ENCODE assay signal across 11 mouse cellular contexts in the genomic region with DNA sequence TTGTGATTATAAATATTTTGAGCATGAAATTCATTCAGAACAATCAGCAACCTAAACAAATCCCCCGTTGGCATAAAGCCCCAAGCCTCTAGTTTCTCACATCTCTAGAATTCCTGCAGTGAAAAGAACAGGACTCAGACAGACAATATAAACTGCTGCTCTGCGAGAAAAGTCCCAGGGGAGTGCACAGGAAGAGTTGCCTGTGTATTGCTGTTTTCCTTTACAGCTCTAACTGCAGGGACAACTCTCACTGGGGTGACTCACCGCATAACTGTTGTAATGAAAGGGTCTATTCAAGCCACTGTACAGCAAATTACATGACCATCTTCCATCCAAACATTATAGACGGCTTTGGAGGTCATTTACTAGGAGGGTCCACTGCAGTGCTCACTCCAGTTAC.
DNase-seq lines count a peak whose midpoint lies in the region; ATAC-seq and TF ChIP-seq lines count a peak whose summit lies in the region.
"Had no signal": no experiment of that assay in that cellular context is flagged by ENCODE, and none has a peak within 500 bp of the region (broad histone marks: within the 10 kb centered on the region; RNA-seq: fewer than 3 reads in every experiment).

No protein-coding gene starts in this region.

- H3K4me1 ChIP-seq in intestine, embryonic 14.5 days (replicated peaks; ENCODE audit: control insufficient read depth, insufficient read depth, low read length) = peaks cover 20% of the 10 kb centered on the region
- no peaks in the 10 kb centered on the region for H3K4me1 ChIP-seq in intestine, postnatal 0 days (replicated peaks; ENCODE audit: control insufficient read depth, insufficient read depth, low read length)
- H3K4me1 ChIP-seq in kidney, postnatal 0 days (replicated peaks; ENCODE audit: insufficient read depth, low read length) = 0 out of 2 replicates have a peak, but pooled peaks cover 10% of the 10 kb centered on the region

- H3K27ac ChIP-seq in intestine, embryonic 14.5 days (ENCODE audit: low read depth) = 0 out of 2 replicates have a peak overlapping the region, but pooled peaks have one; percentile 14
- no peak overlapping the region for H3K27ac ChIP-seq in intestine, postnatal 0 days (ENCODE audit: low read depth, low read length)
- no peak overlapping the region for H3K27ac ChIP-seq in kidney, postnatal 0 days
- H3K27ac ChIP-seq: liver, embryonic 13.5 days had no signal

- ATAC-seq in intestine, embryonic 14.5 days (replicated peaks; ENCODE audit: low FRiP score, low TSS enrichment, low read depth) = no peak
- ATAC-seq in intestine, postnatal 0 days = no peak
- ATAC-seq in kidney, postnatal 0 days (replicated peaks; ENCODE audit: low FRiP score, low read depth) = no peak

- peaks cover 35% of the 10 kb centered on the region for H3K36me3 ChIP-seq in intestine, embryonic 14.5 days (ENCODE audit: control insufficient read depth, insufficient read depth, low read length)
- no peaks in the 10 kb centered on the region; the same call in 1 of the 2 replicates for H3K36me3 ChIP-seq in intestine, postnatal 0 days (ENCODE audit: control insufficient read depth, insufficient read depth)
- no peaks in the 10 kb centered on the region for H3K36me3 ChIP-seq in kidney, postnatal 0 days (ENCODE audit: insufficient read depth, low read length)
- H3K36me3 ChIP-seq: liver, embryonic 13.5 days had no signal

- DNase-seq in embryo, embryonic 11 days = peak; percentile 53
- DNase-seq in embryo, embryonic 10.5 days (ENCODE audit: low spot score) = no peak
- DNase-seq in intestine, embryonic 14.5 days (ENCODE audit: low spot score) = no peak
- DNase-seq in 416B (ENCODE audit: low read depth) = peak; percentile 46
- DNase-seq in kidney, postnatal 0 days (ENCODE audit: low spot score) = peak; percentile 74
- no peak for DNase-seq in right cerebral cortex, postnatal 36 days (ENCODE audit: low spot score in 2 of 2)
- DNase-seq in gastrocnemius, postnatal 10 days = no peak
- DNase-seq: adrenal gland, adult 8-10 months; gastrocnemius, postnatal 25 days; liver, embryonic 13.5 days had no signal

- no peaks in the 10 kb centered on the region for H3K9me3 ChIP-seq in intestine, embryonic 14.5 days (ENCODE audit: control insufficient read depth, low read length)
- H3K9me3 ChIP-seq in intestine, postnatal 0 days (ENCODE audit: control insufficient read depth) = no peaks in the 10 kb centered on the region
- no peaks in the 10 kb centered on the region for H3K9me3 ChIP-seq in kidney, postnatal 0 days (replicated peaks; ENCODE audit: low read length)
- H3K9me3 ChIP-seq: liver, embryonic 13.5 days had no signal

- H3K4me3 ChIP-seq in intestine, embryonic 14.5 days (ENCODE audit: low read depth, low read length) = no peak overlapping the region
- no peak overlapping the region for H3K4me3 ChIP-seq in intestine, postnatal 0 days (ENCODE audit: low read depth, low read length)
- no peak overlapping the region for H3K4me3 ChIP-seq in kidney, postnatal 0 days (replicated peaks; ENCODE audit: low read depth, low read length)
- H3K4me3 ChIP-seq: liver, embryonic 13.5 days had no signal

- H3K27me3 ChIP-seq in intestine, embryonic 14.5 days (replicated peaks; ENCODE audit: control insufficient read depth, insufficient read depth, low read length) = no peaks in the 10 kb centered on the region
- no peaks in the 10 kb centered on the region for H3K27me3 ChIP-seq in intestine, postnatal 0 days (replicated peaks; ENCODE audit: control insufficient read depth, insufficient read depth, low read length)
- H3K27me3 ChIP-seq in kidney, postnatal 0 days (ENCODE audit: insufficient read depth, low read length) = no peaks in the 10 kb centered on the region
- H3K27me3 ChIP-seq: liver, embryonic 13.5 days had no signal

- H3K4me2 ChIP-seq in intestine, embryonic 14.5 days (ENCODE audit: low read length) = no peak overlapping the region
- no peak overlapping the region for H3K4me2 ChIP-seq in intestine, postnatal 0 days (replicated peaks; ENCODE audit: low read depth)
- H3K4me2 ChIP-seq in kidney, postnatal 0 days (ENCODE audit: low read length) = no peak overlapping the region
- H3K4me2 ChIP-seq: liver, embryonic 13.5 days had no signal

- WGBS in intestine, embryonic 14.5 days = 38% methylated on average over 4 of the region's 4 CpGs
- WGBS in intestine, postnatal 0 days = 42% methylated on average over 4 of the region's 4 CpGs
- 44% methylated on average over 4 of the region's 4 CpGs for WGBS in kidney, postnatal 0 days

- no peak overlapping the region for H3K9ac ChIP-seq in intestine, embryonic 14.5 days (ENCODE audit: low read length)
- H3K9ac ChIP-seq in intestine, postnatal 0 days (ENCODE audit: low read depth, low read length) = no peak overlapping the region
- H3K9ac ChIP-seq in kidney, postnatal 0 days (ENCODE audit: low read depth, low read length) = no peak overlapping the region
- H3K9ac ChIP-seq: liver, embryonic 13.5 days had no signal

- TF ChIP-seq CTCF in intestine, postnatal 0 days (IDR thresholded peaks at IDR 0.05; ENCODE audit: low read depth) = no peak
- TF ChIP-seq CTCF in kidney, postnatal 0 days (IDR thresholded peaks at IDR 0.05; ENCODE audit: low read depth) = no peak

Comparison
In these comparisons a context has a peak if more than half of its experiments do, and no peak if none do; other contexts are left out.
1. DNase-seq: peak in embryo, embryonic 11 days (single experiment), 416B (single experiment) and kidney, postnatal 0 days (single experiment); none in embryo, embryonic 10.5 days (single experiment), intestine, embryonic 14.5 days (single experiment), right cerebral cortex, postnatal 36 days (0 of 2) and gastrocnemius, postnatal 10 days (single experiment).